Mouse (Mus musculus) cortical plate, adult 2 months (tissue): ENCODE results near the gene Cflar.

Experiments used
- CTCF ChIP-seq: fragments of 200-500 bp; IDR thresholded peaks from 2 replicates; pipeline ENCODE4 v1.5.1; 2011; ENCODE audit warnings: mild to moderate bottlenecking, control low read depth, low read length; ENCODE audit not compliant: insufficient read depth; ENCODE audit errors: extremely low read depth
- POLR2A ChIP-seq: fragments of 200-500 bp; IDR thresholded peaks from 2 replicates; pipeline ENCODE4 v1.6.1; 2011; ENCODE audit warnings: mild to moderate bottlenecking, low read length, control low read depth; ENCODE audit not compliant: insufficient read depth; ENCODE audit errors: extremely low read depth

- TF ChIP-seq POLR2A, result no peak
- TF ChIP-seq CTCF, result no peak
Measured at GRCm38 (mm10) chr1:58773280-58773679, 62.0 kb downstream of the Cflar start.
